Mouse (Mus musculus): ENCODE data around the gene Fam198a. TPM values are rescaled to one million over a fixed set of nuclear protein-coding genes. Genes with fewer than 3 reads are reported as not detected.
A peak's percentile ranks its signal among the peaks of the same experiment; 100 is the strongest.

Gene Fam198a
- polyA plus RNA-seq, 1 experiment from 2014 or later = not detected

DNA sequence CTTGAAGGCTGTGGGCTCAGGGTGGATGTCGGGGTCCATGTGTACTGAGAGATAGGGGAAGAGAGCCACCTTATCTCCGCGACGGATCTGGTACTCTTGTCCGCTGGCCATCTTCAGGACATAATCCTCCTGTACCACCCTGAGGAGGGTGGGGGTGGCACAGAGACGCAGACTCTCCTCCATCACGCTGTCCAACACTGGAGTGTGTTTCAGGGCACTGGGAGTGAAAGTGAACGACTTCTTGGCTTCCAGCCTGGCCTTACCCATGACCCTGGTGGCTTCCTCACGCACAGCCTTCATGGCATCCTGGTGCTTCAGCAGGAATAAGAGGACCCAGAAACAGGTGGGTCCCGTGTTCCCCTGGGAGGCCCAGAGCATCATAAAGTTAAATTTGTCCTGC is 35.7 kb upstream of the Fam198a start:
- no peaks in the 10 kb centered on the region for H3K36me3 ChIP-seq (ENCODE audit: inconsistent target)
- no peaks in the 10 kb centered on the region for H3K79me2 ChIP-seq (ENCODE audit: inconsistent target)
- H3K4me3 ChIP-seq (ENCODE audit: inconsistent target) = no peak overlapping the region
- WGBS (ENCODE audit: missing documents) = 88% methylated on average over 10 of the region's 10 CpGs
- H3K27ac ChIP-seq = no peak overlapping the region

DNA sequence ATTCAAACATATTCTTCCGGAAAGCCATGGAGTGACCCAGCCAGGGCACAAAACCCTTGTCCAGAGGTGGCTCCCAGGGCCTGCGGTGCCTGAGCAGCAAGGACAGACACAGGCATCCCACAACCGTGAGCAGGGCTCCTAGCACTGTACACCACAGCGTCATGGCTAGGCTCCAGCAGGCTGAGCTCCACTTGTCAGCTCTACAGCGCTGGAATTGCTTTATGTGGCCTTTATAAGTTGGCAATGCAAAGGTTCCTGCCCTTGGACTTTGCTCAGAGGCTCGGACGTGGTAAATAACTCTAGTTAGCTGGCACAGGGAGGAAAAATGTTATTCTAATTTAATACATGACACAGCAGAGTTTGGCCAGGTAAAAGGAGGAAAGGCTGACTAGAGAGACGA is 34.7 kb upstream of the Fam198a start, which contains the start of gene Cyp8b1:
Gene Cyp8b1, minus strand, starts transcription at position 204 of the 400 bp plus-strand sequence.
- no peak within 1 kb of the TSS for H3K4me3 ChIP-seq (ENCODE audit: inconsistent target)
- no peak within 1 kb of the TSS for H3K27ac ChIP-seq
- no peaks in the 10 kb centered on the region for H3K36me3 ChIP-seq (ENCODE audit: inconsistent target)
- no peaks in the 10 kb centered on the region for H3K79me2 ChIP-seq (ENCODE audit: inconsistent target)
- WGBS (ENCODE audit: missing documents) = 90% methylated on average over 8 of the region's 8 CpGs

DNA sequence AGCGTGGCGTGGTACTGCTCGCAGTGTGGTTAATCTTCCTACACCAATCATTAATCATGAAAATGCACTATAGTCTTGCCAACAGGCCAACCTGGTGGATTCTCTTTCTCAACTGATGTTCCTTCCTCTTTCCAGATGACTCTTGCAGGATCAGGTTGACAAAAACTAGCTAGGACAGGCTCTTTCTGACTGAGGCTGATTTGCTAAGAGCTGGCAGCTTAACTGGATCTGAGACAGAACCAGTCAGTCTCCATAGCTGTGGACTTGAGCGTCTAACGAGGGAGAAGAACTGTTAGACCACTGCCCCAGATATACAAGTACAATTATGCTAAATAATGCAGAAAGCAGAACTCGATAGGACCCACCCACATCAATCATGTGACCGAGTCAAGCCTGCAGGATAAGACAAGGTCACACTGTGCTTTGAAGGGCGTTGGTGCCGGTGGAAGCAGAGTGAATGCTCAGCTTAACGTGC is 31.7 kb upstream of the Fam198a start:
- H3K27ac ChIP-seq = peak overlapping the region; percentile 25

DNA sequence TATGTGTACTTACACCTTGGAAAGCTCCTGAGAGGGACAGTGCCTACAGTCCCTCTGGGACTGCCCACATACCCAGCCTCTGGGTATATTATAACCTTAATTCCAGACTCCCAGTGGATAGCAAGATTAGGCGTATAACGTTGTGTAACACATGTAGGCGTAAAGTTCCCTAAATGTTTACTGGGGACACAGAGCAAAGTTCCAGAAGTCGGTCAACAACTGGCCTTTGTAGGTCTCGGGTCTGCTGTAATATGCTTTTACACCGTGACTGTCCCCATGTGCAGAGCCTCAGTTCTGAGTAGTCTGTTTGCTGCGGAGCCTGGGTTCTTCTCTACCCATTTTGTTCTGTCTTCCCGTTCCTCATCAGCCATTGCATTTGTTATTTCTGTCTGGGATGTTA is 27.3 kb upstream of the Fam198a start:
- H3K27ac ChIP-seq = no peak overlapping the region

More for the DNA sequence above, 31.7 kb upstream of the Fam198a start:
- H3K79me2 ChIP-seq (ENCODE audit: inconsistent target) = no peaks in the 10 kb centered on the region
- H3K4me3 ChIP-seq (ENCODE audit: inconsistent target) = no peak overlapping the region
- WGBS (ENCODE audit: missing documents) = 8% methylated on average over 10 of the region's 10 CpGs
- H3K36me3 ChIP-seq (ENCODE audit: inconsistent target) = no peaks in the 10 kb centered on the region

DNA sequence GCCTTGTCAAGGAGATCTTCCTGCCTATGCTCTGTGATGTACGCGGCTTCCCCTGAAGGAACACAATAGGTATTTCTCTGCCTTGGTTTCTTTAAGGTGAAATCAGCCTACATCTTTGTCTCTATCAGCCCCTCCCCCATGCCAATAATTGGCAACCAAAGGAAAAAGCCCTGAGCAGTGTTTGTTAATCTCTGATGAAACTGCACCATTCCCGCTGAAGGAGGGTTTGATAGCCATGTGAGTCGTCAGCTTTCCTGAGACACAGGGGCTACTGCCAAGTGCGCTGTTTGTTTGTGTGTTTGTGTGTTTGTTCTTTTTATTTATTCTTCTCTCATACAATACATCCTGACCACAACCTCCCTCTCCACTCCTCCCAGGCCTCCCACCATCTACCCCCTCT is 26.9 kb upstream of the Fam198a start:
- H3K4me3 ChIP-seq (ENCODE audit: inconsistent target) = no peak overlapping the region
- 92% methylated on average over 5 of the region's 5 CpGs for WGBS (ENCODE audit: missing documents)
- H3K27ac ChIP-seq = no peak overlapping the region
- H3K79me2 ChIP-seq (ENCODE audit: inconsistent target) = no peaks in the 10 kb centered on the region
- H3K36me3 ChIP-seq (ENCODE audit: inconsistent target) = no peaks in the 10 kb centered on the region

More for the DNA sequence above, 27.3 kb upstream of the Fam198a start:
- H3K79me2 ChIP-seq (ENCODE audit: inconsistent target) = no peaks in the 10 kb centered on the region
- H3K4me3 ChIP-seq (ENCODE audit: inconsistent target) = no peak overlapping the region
- no peaks in the 10 kb centered on the region for H3K36me3 ChIP-seq (ENCODE audit: inconsistent target)
- WGBS (ENCODE audit: missing documents) = 77% methylated on average over 8 of the region's 8 CpGs

DNA sequence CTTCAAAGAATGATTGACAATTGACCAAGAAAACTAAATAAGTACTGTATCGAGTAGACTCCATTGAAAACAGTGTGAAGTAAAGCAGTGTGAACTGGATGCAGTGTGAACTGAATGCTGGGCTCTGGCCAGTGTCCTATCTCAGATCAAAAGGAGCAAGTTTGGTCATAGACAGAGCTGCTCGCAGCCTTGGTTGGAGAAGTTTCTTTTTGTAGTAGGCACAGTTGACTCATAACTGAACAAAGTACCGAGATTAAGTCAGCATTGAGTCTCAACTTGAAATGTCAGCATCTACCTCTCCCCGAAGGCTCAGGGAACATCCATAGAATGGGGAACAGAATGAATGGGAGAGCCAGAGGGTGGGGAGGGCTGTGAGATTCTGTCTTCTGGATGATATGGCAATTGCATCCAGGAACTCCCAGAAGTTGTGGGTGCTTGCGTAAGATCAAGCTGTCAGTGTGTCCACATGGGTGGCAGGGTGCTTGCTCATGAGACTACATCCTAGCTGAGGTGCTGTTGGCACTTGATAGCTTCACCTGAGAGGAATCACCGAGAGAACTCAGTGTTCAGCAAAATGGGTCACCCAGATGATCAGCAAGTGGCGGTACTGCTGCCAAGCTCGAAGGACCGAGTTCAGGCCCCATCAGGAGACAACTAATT is 25.8 kb upstream of the Fam198a start:
- WGBS (ENCODE audit: missing documents) = 57% methylated on average over 9 of the region's 9 CpGs
- H3K27ac ChIP-seq = no peak overlapping the region
- H3K4me3 ChIP-seq (ENCODE audit: inconsistent target) = no peak overlapping the region
- H3K36me3 ChIP-seq (ENCODE audit: inconsistent target) = no peaks in the 10 kb centered on the region
- H3K79me2 ChIP-seq (ENCODE audit: inconsistent target) = no peaks in the 10 kb centered on the region

DNA sequence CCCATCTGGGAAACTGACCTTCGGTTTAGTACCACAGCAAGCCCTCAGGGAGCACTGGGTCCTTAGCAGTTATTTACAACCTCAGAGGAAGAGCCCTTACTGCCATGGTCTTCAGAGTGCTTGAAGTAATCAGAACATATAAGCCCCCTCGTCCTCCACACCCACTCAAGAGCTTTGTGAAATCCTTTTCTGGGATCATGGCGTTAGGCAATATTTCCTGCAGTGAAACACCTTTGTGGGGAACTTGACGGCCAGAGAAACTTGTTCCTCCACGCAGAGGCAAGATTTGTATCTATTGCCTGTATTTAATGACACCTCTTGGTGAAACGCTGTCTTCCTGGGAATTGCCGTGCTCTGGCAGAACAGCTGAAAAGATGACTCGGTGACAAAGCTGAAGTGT is 24.8 kb upstream of the Fam198a start:
- H3K4me3 ChIP-seq (ENCODE audit: inconsistent target) = no peak overlapping the region
- no peaks in the 10 kb centered on the region for H3K79me2 ChIP-seq (ENCODE audit: inconsistent target)
- no peaks in the 10 kb centered on the region for H3K36me3 ChIP-seq (ENCODE audit: inconsistent target)
- WGBS (ENCODE audit: missing documents) = 67% methylated on average over 8 of the region's 8 CpGs
- no peak overlapping the region for H3K27ac ChIP-seq

DNA sequence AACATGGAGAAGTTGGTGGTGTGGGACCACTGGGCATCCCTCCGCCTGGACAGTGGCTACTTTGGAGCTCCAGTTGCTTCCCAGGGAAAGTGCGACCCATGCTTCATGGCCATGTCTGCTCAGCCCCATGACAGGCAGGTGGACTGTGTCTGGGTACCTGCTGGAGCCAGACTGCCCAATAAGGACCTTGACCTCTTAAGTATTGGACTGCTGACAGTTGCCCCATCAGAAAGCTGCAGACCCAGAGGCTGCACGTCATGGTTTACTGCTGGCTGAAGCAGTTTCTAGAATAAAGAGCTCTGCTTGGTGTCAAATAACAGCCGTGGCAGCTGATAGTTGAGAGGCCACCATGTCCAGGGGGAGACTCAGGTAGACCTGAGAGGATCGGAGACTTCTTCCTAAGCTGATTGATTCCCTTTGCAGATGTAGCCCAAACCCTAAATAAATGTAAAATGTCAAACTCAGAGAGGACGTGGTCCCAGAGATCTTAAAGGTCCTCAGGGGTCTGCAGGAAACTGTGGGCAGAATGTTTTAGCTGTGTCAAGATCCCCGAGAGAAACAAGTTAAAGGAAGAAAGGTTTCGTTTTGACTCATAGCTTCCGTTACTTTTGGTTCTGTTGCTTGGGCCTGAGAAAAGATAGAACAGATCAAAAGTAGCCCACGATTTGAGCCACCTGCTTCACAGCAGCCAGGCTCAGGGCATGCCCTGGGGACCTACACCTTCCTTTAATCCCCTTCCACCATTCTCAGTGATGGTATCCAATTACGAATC is 24.0 kb upstream of the Fam198a start:
- Histone ChIP-seq H3K4me3 (ENCODE audit: inconsistent target) (no peak overlapping the region), H3K36me3 (ENCODE audit: inconsistent target) (no peaks in the 10 kb centered on the region), H3K79me2 (ENCODE audit: inconsistent target) (no peaks in the 10 kb centered on the region), H3K27ac (no peak overlapping the region)
- WGBS (ENCODE audit: missing documents) = 36% methylated on average over 11 of the region's 11 CpGs

DNA sequence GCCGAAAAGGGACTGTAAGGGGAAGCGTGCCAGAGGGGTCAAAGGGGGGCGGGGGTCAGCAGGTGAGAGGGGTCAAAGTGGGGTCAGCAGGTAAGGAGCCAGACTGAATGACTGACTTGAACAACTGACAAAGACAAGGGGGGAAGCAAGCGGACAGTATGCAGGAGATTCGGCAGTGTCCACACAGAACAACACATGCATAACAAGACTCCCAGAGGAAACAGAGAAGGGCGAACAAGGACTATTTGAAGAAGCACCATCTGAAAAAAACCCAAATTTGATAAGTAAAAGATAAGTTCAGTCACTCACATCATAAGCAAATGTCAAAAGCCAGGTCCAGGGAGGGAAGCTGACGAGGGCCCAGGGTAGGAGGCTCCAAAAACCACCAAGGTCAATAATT is 23.1 kb upstream of the Fam198a start:
- Histone ChIP-seq H3K36me3 (ENCODE audit: inconsistent target) (no peaks in the 10 kb centered on the region), H3K27ac (no peak overlapping the region), H3K79me2 (ENCODE audit: inconsistent target) (no peaks in the 10 kb centered on the region), H3K4me3 (ENCODE audit: inconsistent target) (no peak overlapping the region)
- WGBS (ENCODE audit: missing documents) = 87% methylated on average over 7 of the region's 7 CpGs

DNA sequence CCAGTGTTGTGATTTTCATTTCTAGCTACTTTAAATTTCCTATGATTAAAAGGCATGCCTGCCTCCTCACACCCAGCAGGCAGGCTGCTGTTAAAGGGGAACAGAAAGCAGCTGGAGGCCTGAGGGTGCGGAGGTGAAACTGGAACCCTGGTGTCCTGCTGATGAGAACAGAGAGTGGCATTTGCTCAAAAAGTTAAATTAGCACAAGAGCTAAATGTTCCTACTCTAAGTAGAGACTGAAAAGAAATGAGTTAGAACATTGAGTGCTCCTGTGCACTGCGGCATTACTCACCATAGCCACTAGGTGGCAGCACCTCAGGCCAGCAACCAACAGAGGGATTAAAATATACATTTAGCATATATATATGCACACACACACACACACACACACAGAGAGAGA is 22.3 kb upstream of the Fam198a start:
- Histone ChIP-seq H3K4me3 (ENCODE audit: inconsistent target) (no peak overlapping the region), H3K79me2 (ENCODE audit: inconsistent target) (no peaks in the 10 kb centered on the region), H3K27ac (no peak overlapping the region), H3K36me3 (ENCODE audit: inconsistent target) (no peaks in the 10 kb centered on the region)
- WGBS (ENCODE audit: missing documents) = 9% methylated on average over 2 of the region's 2 CpGs

DNA sequence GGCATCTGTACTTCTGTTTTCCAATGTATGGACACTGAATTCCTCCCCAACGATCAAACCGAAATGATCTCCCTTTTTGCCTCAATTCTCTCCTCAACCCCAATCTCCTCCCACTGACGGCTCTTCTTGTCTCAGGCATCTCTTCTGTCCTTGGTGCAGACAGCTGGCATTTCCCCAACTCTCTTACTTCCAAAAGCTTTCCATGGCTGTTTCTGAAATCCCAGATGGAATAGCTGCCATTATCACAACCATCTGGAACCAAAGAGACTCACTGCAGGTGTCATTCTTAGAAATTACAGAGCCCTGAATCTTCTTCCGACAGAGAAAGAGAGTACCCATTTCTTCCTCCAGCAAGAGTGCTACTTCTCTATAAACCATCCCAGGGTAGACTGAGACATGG is 15.9 kb upstream of the Fam198a start:
- Histone ChIP-seq H3K4me3 (ENCODE audit: inconsistent target) (no peak overlapping the region), H3K79me2 (ENCODE audit: inconsistent target) (no peaks in the 10 kb centered on the region), H3K27ac (no peak overlapping the region), H3K36me3 (ENCODE audit: inconsistent target) (no peaks in the 10 kb centered on the region)
- 89% methylated on average over 4 of the region's 4 CpGs for WGBS (ENCODE audit: missing documents)

DNA sequence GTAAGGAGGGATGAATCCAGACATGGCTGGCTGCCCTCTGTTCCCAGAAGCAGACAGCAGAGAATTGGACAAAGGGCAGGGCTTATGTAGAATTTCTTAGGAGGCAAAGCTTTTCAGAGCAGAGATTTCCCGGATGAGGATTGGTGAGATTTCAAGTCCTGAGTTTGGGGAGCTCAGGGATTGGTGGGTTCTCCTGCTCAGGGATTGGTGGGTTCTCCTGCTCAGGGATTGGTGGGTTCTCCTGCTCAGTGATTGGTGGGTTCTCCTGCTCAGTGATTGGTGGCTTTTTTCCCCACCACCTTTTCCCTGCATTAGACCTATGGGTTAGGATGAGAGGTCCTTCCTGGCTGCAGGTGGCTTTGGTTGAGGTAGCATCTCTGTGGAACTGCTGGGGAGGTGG is 13.8 kb upstream of the Fam198a start:
- no peaks in the 10 kb centered on the region for H3K79me2 ChIP-seq (ENCODE audit: inconsistent target)
- WGBS (ENCODE audit: missing documents) = 73% methylated on average over 1 of the region's 1 CpGs
- H3K4me3 ChIP-seq (ENCODE audit: inconsistent target) = no peak overlapping the region
- no peaks in the 10 kb centered on the region for H3K36me3 ChIP-seq (ENCODE audit: inconsistent target)
- no peak overlapping the region for H3K27ac ChIP-seq

DNA sequence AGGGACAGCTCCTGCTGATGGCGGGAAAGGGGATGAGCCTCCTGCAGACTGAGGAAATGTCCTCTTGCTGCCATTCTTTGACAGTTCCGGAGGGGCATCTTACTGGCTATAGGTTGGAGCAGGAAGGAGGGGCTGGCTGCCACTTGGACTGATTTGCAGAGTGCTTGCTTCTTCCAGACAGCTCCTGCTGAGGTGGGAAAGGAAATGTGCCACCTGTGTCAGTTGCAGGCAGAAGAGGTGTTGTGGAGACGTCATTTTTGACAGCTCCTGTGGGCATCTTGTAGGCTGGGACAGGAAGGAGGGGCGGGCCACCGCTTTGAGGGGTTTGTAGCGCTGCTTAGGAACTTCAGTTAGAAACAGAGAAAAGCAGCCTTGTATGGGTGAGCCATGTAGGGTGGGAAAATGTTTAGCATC is 13.3 kb upstream of the Fam198a start:
- no peaks in the 10 kb centered on the region for H3K79me2 ChIP-seq (ENCODE audit: inconsistent target)
- H3K4me3 ChIP-seq (ENCODE audit: inconsistent target) = no peak overlapping the region
- no peaks in the 10 kb centered on the region for H3K36me3 ChIP-seq (ENCODE audit: inconsistent target)
- 28% methylated on average over 6 of the region's 6 CpGs for WGBS (ENCODE audit: missing documents)
- H3K27ac ChIP-seq = no peak overlapping the region

DNA sequence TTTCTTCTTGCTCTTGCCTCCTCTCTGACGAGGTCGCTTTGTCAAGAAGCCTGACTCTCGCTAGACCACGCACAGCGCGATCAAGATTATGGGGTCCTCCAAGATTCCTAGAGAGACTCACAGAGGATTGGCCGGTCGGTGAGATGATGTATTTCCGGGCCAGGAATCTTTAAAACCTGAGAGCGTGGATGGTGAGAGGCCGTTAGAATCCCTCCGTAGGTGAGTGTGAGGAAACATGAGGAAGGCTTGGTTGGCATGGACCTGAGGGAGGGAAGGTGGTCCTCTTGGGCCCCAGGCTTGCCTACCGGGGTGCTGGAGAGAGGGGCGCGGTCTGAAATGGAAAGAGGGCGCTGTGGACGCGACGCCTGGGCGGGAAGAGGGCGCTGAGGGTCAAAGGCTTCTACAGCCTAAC is 12.8 kb upstream of the Fam198a start:
- H3K79me2 ChIP-seq (ENCODE audit: inconsistent target) = no peaks in the 10 kb centered on the region
- 62% methylated on average over 21 of the region's 21 CpGs for WGBS (ENCODE audit: missing documents)
- H3K27ac ChIP-seq = no peak overlapping the region
- no peak overlapping the region for H3K4me3 ChIP-seq (ENCODE audit: inconsistent target)
- H3K36me3 ChIP-seq (ENCODE audit: inconsistent target) = no peaks in the 10 kb centered on the region

DNA sequence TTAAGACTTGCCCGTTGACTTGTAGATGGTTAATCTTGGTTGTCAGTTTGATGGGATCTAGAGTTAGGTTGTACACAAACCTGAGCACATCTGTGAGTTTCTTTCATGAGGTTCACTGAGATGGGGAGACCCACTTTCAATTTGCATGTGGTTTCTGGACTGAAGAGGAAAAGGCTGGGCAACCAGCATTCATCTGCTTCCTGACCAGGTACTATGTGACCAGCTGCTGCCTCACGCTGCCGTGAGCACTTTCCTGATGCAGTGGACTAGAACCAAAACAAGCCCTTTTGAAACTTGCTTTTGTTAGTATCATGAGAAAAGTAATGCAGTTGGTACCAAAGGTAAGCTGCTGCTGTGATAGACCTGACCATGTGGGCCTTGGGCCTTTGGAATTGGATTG is 7.8 kb upstream of the Fam198a start:
- no peaks in the 10 kb centered on the region for H3K36me3 ChIP-seq (ENCODE audit: inconsistent target)
- 50% methylated on average over 3 of the region's 3 CpGs for WGBS (ENCODE audit: missing documents)
- H3K27ac ChIP-seq = no peak overlapping the region
- no peaks in the 10 kb centered on the region for H3K79me2 ChIP-seq (ENCODE audit: inconsistent target)
- no peak overlapping the region for H3K4me3 ChIP-seq (ENCODE audit: inconsistent target)

Data from macrophage (primary cell).